21 mouse cellular contexts compared by ENCODE assay signal in the genomic region with DNA sequence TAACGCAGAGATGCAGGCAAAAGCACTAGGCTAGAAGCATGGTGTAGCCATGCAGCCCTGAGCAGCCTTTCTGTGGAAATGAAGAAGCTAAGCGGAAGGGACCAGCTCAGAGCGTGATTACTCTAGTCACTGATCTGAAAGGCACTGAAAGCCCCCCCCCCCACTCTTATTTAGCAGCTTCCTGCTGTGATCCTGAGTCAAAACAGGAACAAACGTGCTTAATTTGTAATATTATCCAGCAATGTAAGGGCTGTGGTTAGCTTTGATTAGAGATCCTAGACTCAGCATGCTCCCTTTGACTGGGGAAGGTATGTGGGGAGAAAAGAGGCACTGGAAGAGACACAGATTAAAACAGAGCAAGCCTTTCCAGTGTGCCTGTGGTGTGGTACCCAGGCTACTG. TPM values are rescaled to one million over a fixed set of nuclear protein-coding genes. Genes with fewer than 3 reads are reported as not detected.
DNase-seq lines count a peak whose midpoint lies in the region; ATAC-seq lines count a peak whose summit lies in the region.
"Had no signal": no experiment of that assay in that cellular context is flagged by ENCODE, and none has a peak within 500 bp of the region (broad histone marks: within the 10 kb centered on the region; RNA-seq: fewer than 3 reads in every experiment).

No protein-coding gene starts in this region.

- no peak overlapping the region for H3K9ac ChIP-seq in hindbrain, embryonic 13.5 days
- H3K9ac ChIP-seq in hindbrain, embryonic 12.5 days, result no peak overlapping the region
- H3K9ac ChIP-seq in embryonic facial prominence, embryonic 14.5 days (ENCODE audit: low read depth, low read length), result no peak overlapping the region
- H3K9ac ChIP-seq in limb, embryonic 12.5 days (replicated peaks), result no peak overlapping the region; the same call in 1 of the 2 replicates
- H3K9ac ChIP-seq: heart, embryonic 15.5 days; kidney, embryonic 15.5 days; midbrain, embryonic 15.5 days; neural tube, embryonic 15.5 days; stomach, embryonic 15.5 days had no signal

- H3K4me3 ChIP-seq in hindbrain, embryonic 13.5 days, result no peak overlapping the region
- no peak overlapping the region for H3K4me3 ChIP-seq in hindbrain, embryonic 12.5 days
- H3K4me3 ChIP-seq in embryonic facial prominence, embryonic 14.5 days (ENCODE audit: low read depth, low read length), result no peak overlapping the region
- no peak overlapping the region for H3K4me3 ChIP-seq in limb, embryonic 12.5 days (replicated peaks)
- H3K4me3 ChIP-seq: heart, adult 2 months; heart, embryonic 15.5 days; kidney, embryonic 15.5 days; midbrain, embryonic 15.5 days; myocyte; neural tube, embryonic 15.5 days; stomach, embryonic 15.5 days had no signal

- no peak overlapping the region for H3K4me2 ChIP-seq in hindbrain, embryonic 13.5 days
- no peak overlapping the region for H3K4me2 ChIP-seq in hindbrain, embryonic 12.5 days (replicated peaks)
- no peak overlapping the region for H3K4me2 ChIP-seq in embryonic facial prominence, embryonic 14.5 days (ENCODE audit: low read depth, low read length)
- H3K4me2 ChIP-seq in limb, embryonic 12.5 days, result no peak overlapping the region
- H3K4me2 ChIP-seq: heart, embryonic 15.5 days; kidney, embryonic 15.5 days; midbrain, embryonic 15.5 days; neural tube, embryonic 15.5 days; stomach, embryonic 15.5 days had no signal

- no peak for ATAC-seq in hindbrain, embryonic 13.5 days (ENCODE audit: low FRiP score)
- no peak for ATAC-seq in hindbrain, embryonic 12.5 days (ENCODE audit: low FRiP score)
- peak; percentile 19; the same call in 1 of the 2 replicates for ATAC-seq in embryonic facial prominence, embryonic 14.5 days (ENCODE audit: low read depth)
- no peak for ATAC-seq in limb, embryonic 12.5 days (ENCODE audit: insufficient number of reproducible peaks, insufficient read depth, low FRiP score, low TSS enrichment, low read depth)
- ATAC-seq: intestine, embryonic 16.5 days; lung, postnatal 0 days; midbrain, embryonic 15.5 days had no signal

- no peaks in the 10 kb centered on the region for H3K27me3 ChIP-seq in hindbrain, embryonic 13.5 days
- H3K27me3 ChIP-seq in hindbrain, embryonic 12.5 days, result no peaks in the 10 kb centered on the region
- H3K27me3 ChIP-seq in embryonic facial prominence, embryonic 14.5 days (replicated peaks; ENCODE audit: control insufficient read depth, insufficient read depth, low read length), result no peaks in the 10 kb centered on the region
- H3K27me3 ChIP-seq in limb, embryonic 12.5 days, result no peaks in the 10 kb centered on the region
- H3K27me3 ChIP-seq: heart, embryonic 15.5 days; kidney, embryonic 15.5 days; midbrain, embryonic 15.5 days; neural tube, embryonic 15.5 days; stomach, embryonic 15.5 days had no signal

- no peaks in the 10 kb centered on the region for H3K36me3 ChIP-seq in hindbrain, embryonic 13.5 days
- no peaks in the 10 kb centered on the region for H3K36me3 ChIP-seq in hindbrain, embryonic 12.5 days
- H3K36me3 ChIP-seq in embryonic facial prominence, embryonic 14.5 days (ENCODE audit: control insufficient read depth, insufficient read depth, low read length), result peaks cover 71% of the 10 kb centered on the region
- peaks cover 84% of the 10 kb centered on the region for H3K36me3 ChIP-seq in limb, embryonic 12.5 days
- H3K36me3 ChIP-seq: midbrain, embryonic 15.5 days; neural tube, embryonic 15.5 days had no signal

- H3K27ac ChIP-seq in hindbrain, embryonic 13.5 days, result peak overlapping the region; percentile 19; the same call in 1 of the 2 replicates
- no peak overlapping the region for H3K27ac ChIP-seq in hindbrain, embryonic 12.5 days
- peak overlapping the region; percentile 17; the same call in 1 of the 2 replicates for H3K27ac ChIP-seq in embryonic facial prominence, embryonic 14.5 days (replicated peaks; ENCODE audit: low read depth, low read length)
- H3K27ac ChIP-seq in limb, embryonic 12.5 days, result peak overlapping the region; percentile 41
- H3K27ac ChIP-seq: heart, adult 2 months; heart, embryonic 15.5 days; kidney, embryonic 15.5 days; midbrain, embryonic 15.5 days; neural tube, embryonic 15.5 days; stomach, embryonic 15.5 days had no signal

- H3K4me1 ChIP-seq in hindbrain, embryonic 13.5 days (replicated peaks), result peaks cover 4% of the 10 kb centered on the region; the same call in 1 of the 2 replicates
- H3K4me1 ChIP-seq in hindbrain, embryonic 12.5 days, result peaks cover 6% of the 10 kb centered on the region; the same call in 1 of the 2 replicates
- H3K4me1 ChIP-seq in embryonic facial prominence, embryonic 14.5 days (ENCODE audit: control insufficient read depth, insufficient read depth, low read length), result peaks cover 17% of the 10 kb centered on the region
- peaks cover 28% of the 10 kb centered on the region for H3K4me1 ChIP-seq in limb, embryonic 12.5 days (replicated peaks)

- peak; percentile 24 for DNase-seq in brain, adult 2 months (ENCODE audit: low read depth, low spot score)
- peak; percentile 34 for DNase-seq in embryonic facial prominence, embryonic 14.5 days (ENCODE audit: low spot score)
- DNase-seq in spleen, postnatal 4 days (ENCODE audit: low spot score in 2 of 2), result no peak
- DNase-seq in frontal cortex, postnatal 14 days (ENCODE audit: low spot score in 2 of 2), result no peak
- DNase-seq: cerebellum, adult 9-11 months; gastrocnemius, postnatal 14 days; heart, adult 2 months; heart, postnatal 4 days; right cerebral cortex, postnatal 14 days; thymus, adult 18-20 months had no signal

- 54% methylated on average over 4 of the region's 4 CpGs for WGBS in hindbrain, embryonic 13.5 days
- WGBS in hindbrain, embryonic 12.5 days, result 67% methylated on average over 4 of the region's 4 CpGs
- WGBS in embryonic facial prominence, embryonic 14.5 days, result 52% methylated on average over 4 of the region's 4 CpGs
- 52% methylated on average over 4 of the region's 4 CpGs for WGBS in limb, embryonic 12.5 days

- H3K9me3 ChIP-seq in hindbrain, embryonic 13.5 days, result no peaks in the 10 kb centered on the region
- H3K9me3 ChIP-seq in hindbrain, embryonic 12.5 days (replicated peaks), result no peaks in the 10 kb centered on the region
- H3K9me3 ChIP-seq in embryonic facial prominence, embryonic 14.5 days (ENCODE audit: control insufficient read depth, low read length), result no peaks in the 10 kb centered on the region
- H3K9me3 ChIP-seq in limb, embryonic 12.5 days, result no peaks in the 10 kb centered on the region
- H3K9me3 ChIP-seq: heart, embryonic 15.5 days; kidney, embryonic 15.5 days; midbrain, embryonic 15.5 days; neural tube, embryonic 15.5 days; stomach, embryonic 15.5 days had no signal

RNA-seq across cellular contexts. Expression of a gene that starts 48.7 kb away (rescaled TPM):
- polyA plus RNA-seq in hindbrain, embryonic 13.5 days (2015; fragmentation: Nextera tagmentation; extraction: Ambion mirVana), result 8.9 and 9.0 TPM in 2 replicates
- 18.9 and 19.3 TPM in 2 replicates for polyA plus RNA-seq in hindbrain, embryonic 12.5 days (2016; fragmentation: Nextera tagmentation; extraction: Ambion mirVana)
- 49.7 and 53.0 TPM in 2 replicates for polyA plus RNA-seq in embryonic facial prominence, embryonic 14.5 days (2014; fragmentation: Nextera tagmentation; extraction: Ambion mirVana)
- 25.3 and 28.6 TPM in 2 replicates for polyA plus RNA-seq in limb, embryonic 12.5 days (2016; fragmentation: Nextera tagmentation; extraction: Ambion mirVana)

Comparison
In these comparisons a context has a peak if more than half of its experiments do, and no peak if none do; other contexts are left out.
1. DNase-seq: peak in brain, adult 2 months (single experiment) and embryonic facial prominence, embryonic 14.5 days (single experiment); none in spleen, postnatal 4 days (0 of 2) and frontal cortex, postnatal 14 days (0 of 2).